Mouse (Mus musculus): Measurements from ENCODE around the gene Sufu. TPM values are rescaled to one million over a fixed set of nuclear protein-coding genes. Genes with fewer than 3 reads are reported as not detected.

Sufu gene
- polyA plus RNA-seq, 1 experiment from 2014 or later = 30.3 TPM

DNA sequence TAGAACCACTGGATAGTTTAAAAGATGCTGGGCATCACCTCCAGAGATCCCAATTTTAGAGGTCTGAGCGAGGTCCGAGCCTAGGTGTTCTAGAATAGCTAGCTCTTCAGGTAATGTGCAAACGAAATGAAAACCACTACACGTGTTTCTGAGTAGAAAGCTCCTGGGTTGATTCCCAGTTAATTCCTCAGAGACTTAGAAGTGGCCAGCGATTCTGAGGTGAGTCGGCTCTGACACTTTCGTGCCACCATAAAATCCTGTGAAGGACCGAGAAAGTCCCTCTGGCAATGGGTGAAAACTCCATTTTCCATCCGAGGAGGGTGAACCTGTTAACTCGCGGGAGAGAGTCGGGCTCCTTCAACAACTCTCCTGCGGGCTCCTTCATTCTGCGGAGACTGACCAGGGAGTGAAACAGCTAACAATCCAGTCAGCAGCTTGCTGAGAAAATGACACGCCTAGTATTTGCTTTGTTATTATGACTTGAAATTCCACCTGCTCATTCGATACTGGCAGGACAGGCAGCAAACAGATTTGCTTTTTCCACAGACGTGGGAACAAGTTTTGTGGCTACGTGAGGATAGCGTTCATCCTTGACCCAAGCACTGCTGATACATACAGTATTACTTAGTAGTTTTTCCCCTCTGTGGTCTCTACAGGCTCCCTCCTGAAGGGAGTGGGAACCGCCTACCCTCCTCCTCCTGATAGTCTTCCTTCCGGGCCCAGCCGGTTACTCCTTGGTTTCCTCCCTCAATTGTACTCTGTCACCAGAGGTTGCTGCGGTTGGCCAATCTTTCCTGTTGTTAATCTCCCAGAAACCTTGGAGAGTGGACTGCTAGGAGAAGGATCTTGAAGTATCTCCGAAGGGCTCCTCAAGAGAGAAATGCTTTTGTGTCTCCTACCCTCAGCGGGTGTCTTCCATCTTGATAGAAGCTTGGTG, 39.1 kb upstream of the Sufu start:
- 0 out of 2 replicates have a peak, but pooled peaks have one; percentile 28 for ATAC-seq (replicated peaks; ENCODE audit: low FRiP score, low TSS enrichment, low read depth)
- no peak overlapping the region; the same call in 1 of the 2 replicates for H3K27ac ChIP-seq (ENCODE audit: low read depth)
- peak overlapping the region; percentile 68 for H3K4me2 ChIP-seq (ENCODE audit: low read length)
- H3K36me3 ChIP-seq (ENCODE audit: control insufficient read depth, insufficient read depth, low read length) = no peaks in the 10 kb centered on the region
- no peaks in the 10 kb centered on the region for H3K9me3 ChIP-seq (ENCODE audit: control insufficient read depth, low read length)
- H3K27me3 ChIP-seq (replicated peaks; ENCODE audit: control insufficient read depth, insufficient read depth, low read length) = peaks cover 13% of the 10 kb centered on the region
- WGBS = 16% methylated on average over 25 of the region's 25 CpGs
- DNase-seq (ENCODE audit: low spot score) = no peak
- H3K4me1 ChIP-seq (replicated peaks; ENCODE audit: control insufficient read depth, insufficient read depth, low read length) = 0 out of 2 replicates have a peak, but pooled peaks cover 4% of the 10 kb centered on the region
- peak overlapping the region; percentile 50 for H3K4me3 ChIP-seq (ENCODE audit: low read depth, low read length)
- peak overlapping the region; percentile 46; the same call in 1 of the 2 replicates for H3K9ac ChIP-seq (ENCODE audit: low read length)

DNA sequence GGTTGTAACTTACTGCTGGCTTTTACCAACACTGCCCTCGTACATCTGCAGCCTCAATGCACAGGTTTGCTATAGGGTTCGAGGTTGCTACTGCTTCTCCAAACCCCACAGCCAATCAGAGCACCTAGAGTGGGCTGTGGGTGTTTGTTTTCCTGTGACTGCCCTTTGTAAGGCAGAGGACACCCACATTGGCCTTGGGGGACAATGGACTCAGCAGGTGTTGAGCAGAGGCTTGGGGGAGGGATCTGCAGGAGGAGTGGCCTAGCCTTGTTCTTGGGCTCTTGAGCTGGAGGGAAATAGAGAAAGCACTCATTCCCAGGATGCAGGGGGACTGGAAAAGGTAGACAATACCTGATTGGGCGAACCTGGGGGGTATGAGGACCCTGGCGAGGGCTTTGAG, 38.3 kb upstream of the Sufu start:
- H3K4me2 ChIP-seq (ENCODE audit: low read length) = peak overlapping the region; percentile 68
- ATAC-seq (replicated peaks; ENCODE audit: low FRiP score, low TSS enrichment, low read depth) = no peak
- H3K9me3 ChIP-seq (ENCODE audit: control insufficient read depth, low read length) = no peaks in the 10 kb centered on the region
- no peaks in the 10 kb centered on the region for H3K36me3 ChIP-seq (ENCODE audit: control insufficient read depth, insufficient read depth, low read length)
- H3K27ac ChIP-seq (ENCODE audit: low read depth) = no peak overlapping the region; the same call in 1 of the 2 replicates
- peaks cover 13% of the 10 kb centered on the region for H3K27me3 ChIP-seq (replicated peaks; ENCODE audit: control insufficient read depth, insufficient read depth, low read length)
- 0 out of 2 replicates have a peak, but pooled peaks cover 4% of the 10 kb centered on the region for H3K4me1 ChIP-seq (replicated peaks; ENCODE audit: control insufficient read depth, insufficient read depth, low read length)
- 0 out of 2 replicates have a peak overlapping the region, but pooled peaks have one; percentile 2 for H3K4me3 ChIP-seq (ENCODE audit: low read depth, low read length)
- no peak overlapping the region for H3K9ac ChIP-seq (ENCODE audit: low read length)
- DNase-seq (ENCODE audit: low spot score) = no peak
- 64% methylated on average over 4 of the region's 4 CpGs for WGBS

DNA sequence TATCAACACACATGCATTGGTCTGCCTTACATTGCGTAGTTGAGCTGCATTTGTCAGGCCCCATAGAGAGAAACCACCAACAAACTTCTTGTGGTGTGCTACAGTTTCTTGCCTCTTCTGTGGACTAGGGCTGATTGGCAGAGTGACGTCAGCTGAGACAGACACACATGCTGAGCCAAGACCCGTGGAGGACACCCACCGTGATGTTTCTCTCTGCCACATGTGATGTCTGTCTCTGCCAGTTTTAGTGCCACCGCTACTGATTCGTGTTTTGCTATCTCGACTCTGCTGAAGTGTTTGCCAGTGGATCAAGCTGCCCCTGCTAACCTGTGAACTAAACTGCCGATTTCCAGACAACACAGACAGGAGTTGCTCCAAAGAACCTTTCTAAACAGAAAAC, 34.6 kb upstream of the Sufu start:
- H3K4me3 ChIP-seq (ENCODE audit: low read depth, low read length) = no peak overlapping the region
- 86% methylated on average over 8 of the region's 8 CpGs for WGBS
- H3K9me3 ChIP-seq (ENCODE audit: control insufficient read depth, low read length) = no peaks in the 10 kb centered on the region
- no peaks in the 10 kb centered on the region for H3K36me3 ChIP-seq (ENCODE audit: control insufficient read depth, insufficient read depth, low read length)
- H3K4me1 ChIP-seq (replicated peaks; ENCODE audit: control insufficient read depth, insufficient read depth, low read length) = 0 out of 2 replicates have a peak, but pooled peaks cover 4% of the 10 kb centered on the region
- no peak overlapping the region for H3K9ac ChIP-seq (ENCODE audit: low read length)
- H3K27ac ChIP-seq (ENCODE audit: low read depth) = no peak overlapping the region
- H3K4me2 ChIP-seq (ENCODE audit: low read length) = no peak overlapping the region
- H3K27me3 ChIP-seq (replicated peaks; ENCODE audit: control insufficient read depth, insufficient read depth, low read length) = peaks cover 13% of the 10 kb centered on the region
- ATAC-seq (replicated peaks; ENCODE audit: low FRiP score, low TSS enrichment, low read depth) (no peak), DNase-seq (ENCODE audit: low spot score) (no peak)

DNA sequence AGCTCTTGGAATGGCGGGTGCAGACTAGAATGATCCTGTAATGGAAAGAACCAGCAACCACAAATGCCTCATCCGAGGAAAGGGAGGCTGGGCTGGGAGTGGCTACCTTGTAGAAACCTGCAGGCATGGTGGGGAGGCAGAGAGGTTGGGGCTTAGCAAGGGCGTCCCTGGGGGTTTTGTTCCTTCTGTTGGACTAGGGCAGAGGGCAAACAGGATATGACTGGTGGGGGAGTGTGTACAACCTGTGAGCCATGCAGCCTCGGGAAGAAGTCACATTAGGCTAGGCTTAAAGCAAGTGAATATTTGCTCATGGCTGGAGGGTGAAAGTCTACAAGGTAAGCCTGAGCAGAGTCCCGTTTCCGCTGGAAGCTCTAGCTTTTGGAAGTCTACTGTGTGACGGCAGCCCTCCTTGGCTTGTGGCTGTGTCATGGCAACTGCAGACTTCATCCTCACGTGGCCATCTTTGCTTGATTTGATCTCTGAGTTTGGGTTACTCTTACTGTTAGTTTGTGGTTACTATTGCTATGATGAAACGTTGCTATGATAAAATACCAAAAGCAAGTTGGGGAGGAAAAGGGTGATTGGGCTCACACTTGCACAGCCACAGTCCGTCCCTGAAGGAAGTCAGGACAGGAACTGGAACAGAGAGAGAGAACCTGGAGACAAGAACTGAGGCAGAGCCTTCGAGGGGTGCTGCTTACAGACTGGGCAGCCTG, 33.2 kb upstream of the Sufu start:
- no peak for ATAC-seq (replicated peaks; ENCODE audit: low FRiP score, low TSS enrichment, low read depth)
- H3K9me3 ChIP-seq (ENCODE audit: control insufficient read depth, low read length) = no peaks in the 10 kb centered on the region
- 81% methylated on average over 11 of the region's 11 CpGs for WGBS
- no peak overlapping the region for H3K4me2 ChIP-seq (ENCODE audit: low read length)
- DNase-seq (ENCODE audit: low spot score) = no peak
- no peak overlapping the region for H3K27ac ChIP-seq (ENCODE audit: low read depth)
- no peaks in the 10 kb centered on the region for H3K36me3 ChIP-seq (ENCODE audit: control insufficient read depth, insufficient read depth, low read length)
- no peaks in the 10 kb centered on the region for H3K4me1 ChIP-seq (replicated peaks; ENCODE audit: control insufficient read depth, insufficient read depth, low read length)
- H3K27me3 ChIP-seq (replicated peaks; ENCODE audit: control insufficient read depth, insufficient read depth, low read length) = peaks cover under 1% of the 10 kb centered on the region; the same call in 1 of the 2 replicates
- no peak overlapping the region for H3K4me3 ChIP-seq (ENCODE audit: low read depth, low read length)
- no peak overlapping the region for H3K9ac ChIP-seq (ENCODE audit: low read length)

DNA sequence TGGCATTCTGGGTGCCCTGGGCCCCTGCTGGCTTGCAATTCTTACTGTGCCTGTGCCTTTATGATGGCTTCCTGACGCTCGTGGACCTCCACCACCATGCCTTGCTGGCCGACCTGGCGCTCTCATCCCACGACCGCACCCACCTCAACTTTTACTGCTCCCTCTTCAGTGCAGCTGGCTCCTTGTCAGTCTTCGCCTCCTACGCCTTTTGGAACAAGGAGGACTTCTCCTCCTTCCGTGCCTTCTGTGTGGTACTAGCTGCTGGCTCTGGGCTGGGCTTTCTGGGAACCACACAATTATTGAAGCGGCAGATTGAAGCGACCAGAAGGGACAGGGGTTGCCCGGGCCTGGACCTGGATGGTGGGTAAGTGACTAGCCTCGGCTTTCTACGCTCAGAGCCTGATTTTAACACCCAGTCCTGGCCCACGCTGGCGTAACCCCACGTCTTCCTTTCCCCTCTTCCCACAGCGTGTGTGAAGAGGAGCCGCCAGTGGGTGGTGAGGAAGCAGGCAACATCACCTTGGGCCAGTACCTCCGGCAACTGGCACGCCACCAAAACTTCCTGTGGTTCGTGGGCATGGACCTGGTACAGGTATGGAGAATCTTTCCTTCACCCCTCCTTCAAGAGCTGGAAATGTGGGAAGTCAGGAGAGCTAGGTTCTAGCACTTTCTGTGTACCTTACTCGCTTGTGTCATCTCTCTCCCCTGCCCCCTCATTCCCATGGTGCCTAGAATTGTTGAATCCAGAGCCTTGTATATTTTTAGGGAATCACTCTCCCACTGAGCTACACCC, 28.7 kb upstream of the Sufu start:
- no peaks in the 10 kb centered on the region for H3K27me3 ChIP-seq (replicated peaks; ENCODE audit: control insufficient read depth, insufficient read depth, low read length)
- 85% methylated on average over 23 of the region's 23 CpGs for WGBS
- no peak overlapping the region for H3K27ac ChIP-seq (ENCODE audit: low read depth)
- H3K4me1 ChIP-seq (replicated peaks; ENCODE audit: control insufficient read depth, insufficient read depth, low read length) = no peaks in the 10 kb centered on the region
- ATAC-seq (replicated peaks; ENCODE audit: low FRiP score, low TSS enrichment, low read depth) = no peak
- no peaks in the 10 kb centered on the region for H3K9me3 ChIP-seq (ENCODE audit: control insufficient read depth, low read length)
- H3K4me3 ChIP-seq (ENCODE audit: low read depth, low read length) = no peak overlapping the region
- H3K36me3 ChIP-seq (ENCODE audit: control insufficient read depth, insufficient read depth, low read length) = no peaks in the 10 kb centered on the region
- H3K4me2 ChIP-seq (ENCODE audit: low read length) = no peak overlapping the region
- no peak for DNase-seq (ENCODE audit: low spot score)
- H3K9ac ChIP-seq (ENCODE audit: low read length) = no peak overlapping the region

DNA sequence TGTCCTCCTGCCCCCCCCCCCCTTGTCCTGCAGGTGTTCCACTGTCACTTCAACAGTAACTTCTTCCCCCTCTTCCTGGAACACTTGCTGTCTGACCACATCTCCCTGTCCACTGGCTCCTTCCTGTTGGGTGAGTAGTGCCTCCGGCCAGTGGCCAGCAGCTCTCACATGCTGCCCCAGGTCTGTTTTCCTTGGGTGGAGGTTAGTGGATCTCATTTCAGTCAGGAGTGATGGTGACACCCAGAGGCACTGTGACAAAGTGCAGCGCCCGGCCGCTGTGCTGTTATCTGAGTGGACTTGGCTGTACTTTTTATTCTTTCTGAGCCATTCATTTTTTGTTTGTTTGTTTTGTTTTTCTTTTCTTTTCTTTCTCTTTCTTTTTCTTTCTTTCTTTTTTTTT, 27.5 kb upstream of the Sufu start:
- no peaks in the 10 kb centered on the region for H3K4me1 ChIP-seq (replicated peaks; ENCODE audit: control insufficient read depth, insufficient read depth, low read length)
- no peak overlapping the region for H3K4me2 ChIP-seq (ENCODE audit: low read length)
- H3K27me3 ChIP-seq (replicated peaks; ENCODE audit: control insufficient read depth, insufficient read depth, low read length) = no peaks in the 10 kb centered on the region
- no peak overlapping the region for H3K9ac ChIP-seq (ENCODE audit: low read length)
- no peak overlapping the region for H3K27ac ChIP-seq (ENCODE audit: low read depth)
- no peaks in the 10 kb centered on the region for H3K36me3 ChIP-seq (ENCODE audit: control insufficient read depth, insufficient read depth, low read length)
- 24% methylated on average over 4 of the region's 4 CpGs for WGBS
- no peak overlapping the region for H3K4me3 ChIP-seq (ENCODE audit: low read depth, low read length)
- DNase-seq (ENCODE audit: low spot score) = peak; percentile 66
- no peak for ATAC-seq (replicated peaks; ENCODE audit: low FRiP score, low TSS enrichment, low read depth)
- no peaks in the 10 kb centered on the region for H3K9me3 ChIP-seq (ENCODE audit: control insufficient read depth, low read length)

DNA sequence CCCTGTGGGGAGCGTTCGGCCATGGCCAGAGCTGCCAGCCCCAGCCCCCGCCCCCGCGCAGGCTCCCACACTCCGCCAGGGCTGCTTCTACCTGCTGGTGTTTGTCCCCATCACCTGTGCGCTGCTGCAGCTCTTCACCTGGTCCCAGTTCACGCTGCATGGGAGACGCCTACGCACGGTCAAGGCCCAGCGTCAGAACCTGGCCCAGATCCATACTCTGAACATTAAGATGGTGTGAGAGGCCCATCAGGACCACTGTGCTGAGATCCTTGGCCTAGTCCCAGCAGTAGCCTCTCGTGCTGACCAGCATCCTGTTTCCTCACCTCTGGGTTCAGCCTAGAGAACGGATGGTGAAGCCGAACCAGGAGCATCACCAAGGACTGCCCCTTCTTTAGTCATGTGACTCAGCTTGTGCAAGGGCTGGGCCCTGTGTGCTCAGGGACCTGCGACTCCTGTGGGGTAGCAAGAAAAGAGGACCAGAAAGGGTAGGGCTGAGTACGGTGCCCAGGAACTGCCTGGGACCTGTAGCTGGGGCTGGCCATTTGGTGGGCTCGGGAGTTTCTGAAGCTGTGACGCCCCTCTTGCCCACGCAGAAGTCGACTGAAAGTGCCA, 22.1 kb upstream of the Sufu start:
- ATAC-seq (replicated peaks; ENCODE audit: low FRiP score, low TSS enrichment, low read depth) (no peak), DNase-seq (ENCODE audit: low spot score) (no peak)
- 56% methylated on average over 21 of the region's 21 CpGs for WGBS
- Histone ChIP-seq H3K4me2 (ENCODE audit: low read length) (no peak overlapping the region), H3K36me3 (ENCODE audit: control insufficient read depth, insufficient read depth, low read length) (peaks cover 33% of the 10 kb centered on the region), H3K4me1 (replicated peaks; ENCODE audit: control insufficient read depth, insufficient read depth, low read length) (no peaks in the 10 kb centered on the region), H3K27me3 (replicated peaks; ENCODE audit: control insufficient read depth, insufficient read depth, low read length) (no peaks in the 10 kb centered on the region), H3K4me3 (ENCODE audit: low read depth, low read length) (no peak overlapping the region), H3K9me3 (ENCODE audit: control insufficient read depth, low read length) (no peaks in the 10 kb centered on the region), H3K27ac (ENCODE audit: low read depth) (no peak overlapping the region), H3K9ac (ENCODE audit: low read length) (no peak overlapping the region)

DNA sequence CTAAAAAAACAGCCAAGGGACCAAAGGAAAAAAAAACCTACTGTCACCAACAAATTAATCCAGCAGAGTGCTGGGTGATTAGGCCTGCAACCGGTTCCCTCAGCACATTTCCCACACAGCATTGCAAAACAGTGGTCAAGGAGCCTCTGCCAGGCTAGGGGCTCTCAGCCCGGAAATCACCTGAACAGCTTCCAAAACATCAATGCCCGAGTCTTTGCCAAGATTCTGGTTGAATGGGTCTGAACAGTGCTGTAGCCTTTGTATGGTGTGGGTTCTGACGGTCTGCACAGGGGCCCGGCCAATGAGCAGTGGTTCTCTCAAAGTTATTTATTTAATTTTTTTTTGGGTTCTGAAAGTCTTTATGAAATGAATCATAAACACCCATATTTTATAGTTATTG, 21.2 kb upstream of the Sufu start:
- H3K4me1 ChIP-seq (replicated peaks; ENCODE audit: control insufficient read depth, insufficient read depth, low read length) = no peaks in the 10 kb centered on the region
- H3K27me3 ChIP-seq (replicated peaks; ENCODE audit: control insufficient read depth, insufficient read depth, low read length) = no peaks in the 10 kb centered on the region
- ATAC-seq (replicated peaks; ENCODE audit: low FRiP score, low TSS enrichment, low read depth) = no peak
- no peak overlapping the region for H3K4me3 ChIP-seq (ENCODE audit: low read depth, low read length)
- H3K9ac ChIP-seq (ENCODE audit: low read length) = no peak overlapping the region
- no peak overlapping the region for H3K4me2 ChIP-seq (ENCODE audit: low read length)
- H3K9me3 ChIP-seq (ENCODE audit: control insufficient read depth, low read length) = no peaks in the 10 kb centered on the region
- H3K36me3 ChIP-seq (ENCODE audit: control insufficient read depth, insufficient read depth, low read length) = peaks cover 42% of the 10 kb centered on the region
- no peak for DNase-seq (ENCODE audit: low spot score)
- H3K27ac ChIP-seq (ENCODE audit: low read depth) = no peak overlapping the region
- 57% methylated on average over 5 of the region's 5 CpGs for WGBS
